Mouse (Mus musculus) small intestine, adult 2 months (tissue): Measurements from ENCODE around the gene Ssh1.

Experiments used
- CTCF ChIP-seq: fragments of 200-500 bp; IDR thresholded peaks from 2 replicates; pipeline ENCODE4 v1.5.1; 2012; ENCODE audit warnings: low read depth, mild to moderate bottlenecking, control low read depth, inconsistent platforms, low read length, moderate library complexity, mixed read lengths; ENCODE audit not compliant: insufficient replicate concordance, insufficient read length; ENCODE audit errors: extremely low read depth
- POLR2A ChIP-seq: fragments of 200-500 bp; IDR thresholded peaks from 2 replicates; pipeline ENCODE4 v1.6.1; 2012; ENCODE audit warnings: low read depth, mild to moderate bottlenecking, control low read depth, inconsistent platforms, low read length, moderate library complexity

GRCm38 (mm10) chr5:113986182-113986961 lies 7.3 kb downstream of the Ssh1 start:
- TF ChIP-seq CTCF, result peak; percentile 17; the same call in 1 of the 2 replicates
- no peak for TF ChIP-seq POLR2A
